Mouse (Mus musculus): ENCODE results near the gene Sdhaf2. TPM values are rescaled to one million over a fixed set of nuclear protein-coding genes. Genes with fewer than 3 reads are reported as not detected.

Sdhaf2 gene
- total RNA-seq (2023) = 44.8 TPM

GRCm38 (mm10) chr19:10525910-10526309 lies at the start of gene Sdhaf2:
Gene Sdhaf2, minus strand, starts transcription at chr19:10526142.

DNA sequence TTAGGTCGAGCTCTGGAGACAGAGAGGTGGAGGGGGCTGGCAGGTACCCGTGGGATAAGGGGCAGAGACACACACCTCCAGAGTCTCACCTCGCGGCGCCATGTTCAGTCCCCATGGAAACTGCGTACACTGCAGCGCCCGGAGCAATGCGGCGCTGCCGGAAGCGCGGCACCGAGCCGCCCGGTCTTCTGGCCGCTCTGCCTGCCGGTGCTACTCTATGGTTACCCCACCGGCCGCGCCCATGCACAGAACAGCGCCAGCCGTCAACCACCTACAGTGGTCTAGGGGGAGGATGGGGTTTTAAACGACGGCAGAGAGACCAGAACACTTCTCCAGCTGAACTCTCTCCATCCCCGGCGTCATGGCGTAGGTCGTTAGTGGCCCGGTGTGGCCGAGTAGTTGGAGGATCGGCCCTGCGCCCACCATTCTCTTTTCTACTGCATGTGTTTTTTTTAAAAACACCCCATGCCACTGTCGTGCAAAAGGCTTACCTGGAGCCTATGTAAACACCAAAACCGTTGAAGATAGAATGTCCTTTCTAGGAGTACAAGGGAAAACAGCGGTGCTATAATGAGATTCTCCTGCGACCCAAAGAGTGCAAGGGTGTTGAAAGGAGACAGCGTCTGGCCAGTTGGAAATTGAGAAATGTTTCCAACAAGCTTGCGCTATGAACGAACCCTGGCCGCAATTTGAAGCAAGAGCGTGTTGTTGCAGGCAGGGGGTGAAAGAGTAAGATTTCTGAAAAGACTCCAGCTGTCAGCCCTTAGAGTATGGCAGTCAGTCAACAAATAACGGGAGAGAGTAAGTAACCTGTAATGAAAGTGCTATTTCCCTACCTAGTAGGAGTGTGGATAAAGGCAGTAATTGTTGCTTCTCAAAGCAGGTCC lies 29.9 kb upstream of the Sdhaf2 start, which contains the start of gene Tmem216:
Gene Tmem216, minus strand, starts transcription at position 615 of the 887 bp plus-strand sequence.

GRCm38 (mm10) chr19:10525106-10525901 lies 638 bp downstream of the Sdhaf2 start, which contains the start of gene Cpsf7:
Gene Cpsf7, plus strand, starts transcription at chr19:10525266.

DNA sequence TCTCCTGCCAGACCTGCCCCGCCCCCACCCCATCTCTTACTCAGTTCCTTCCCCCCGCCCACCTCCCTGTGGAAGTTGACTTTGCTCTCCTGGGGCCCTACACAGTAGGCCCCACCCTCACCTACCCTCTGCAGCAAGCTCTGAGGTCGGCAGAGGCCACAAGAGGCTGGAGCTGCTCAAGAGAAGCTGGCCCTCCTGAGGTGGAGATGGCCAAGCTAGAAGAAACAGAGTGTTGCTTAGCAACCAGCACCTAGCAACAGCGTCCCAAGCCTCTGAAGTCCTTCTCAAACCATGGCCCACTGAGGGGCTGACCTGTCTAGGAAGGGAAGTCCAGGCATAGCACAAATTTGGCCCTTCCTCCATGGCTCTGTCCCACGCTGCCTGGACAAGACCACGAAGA lies 43.2 kb downstream of the Sdhaf2 start, which contains the start of gene Ppp1r32:
Gene Ppp1r32, minus strand, starts transcription at position 226 of the 400 bp plus-strand sequence.

DNA sequence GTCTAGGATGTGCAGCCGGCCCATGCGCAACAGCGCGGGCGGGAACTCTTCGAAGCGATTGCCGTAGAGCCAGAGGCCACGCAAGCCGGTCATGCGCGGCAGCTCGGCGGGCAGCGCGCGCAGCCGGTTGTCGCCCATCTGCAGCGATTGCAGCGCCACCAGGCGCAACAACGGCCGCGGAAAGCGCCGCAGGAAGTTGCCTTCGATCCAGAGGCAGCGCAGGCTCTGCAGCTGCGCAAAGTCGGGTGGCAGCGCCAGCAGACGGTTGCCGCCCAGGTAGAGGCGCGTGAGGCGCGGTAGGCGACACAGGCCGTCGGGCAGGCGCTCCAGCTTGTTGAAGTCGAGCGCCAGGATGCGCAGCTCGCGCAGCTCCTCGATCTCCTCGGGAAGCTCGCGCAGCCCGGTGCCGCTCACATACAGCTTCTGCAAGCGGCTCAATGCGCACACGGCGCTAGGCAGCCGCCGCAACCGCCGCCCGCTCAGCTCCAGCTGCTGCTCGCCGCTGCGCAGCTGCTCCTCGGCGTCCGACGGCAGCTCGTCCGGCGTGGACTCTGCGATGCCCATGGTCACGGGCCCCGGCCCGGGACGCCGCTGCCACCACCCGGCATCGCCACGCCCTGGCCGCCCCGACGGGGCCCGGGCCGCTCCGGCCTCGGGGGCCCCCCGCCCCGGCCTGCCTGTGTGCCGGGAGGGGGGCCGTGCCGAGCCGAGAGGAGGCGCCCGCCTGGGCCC lies 69.0 kb downstream of the Sdhaf2 start, which contains the start of gene Lrrc10b:
Gene Lrrc10b, minus strand, starts transcription at position 722 of the 732 bp plus-strand sequence.

Other genes starting within 250 kb of the Sdhaf2 start
- gene Dagla, start 221.3 kb downstream of the Sdhaf2 start, total RNA-seq (2023) = not detected
- not detected for gene Syt7, start 137.1 kb downstream of the Sdhaf2 start, total RNA-seq (2023)
- not detected for gene Lrrc10b, start 68.7 kb downstream of the Sdhaf2 start, total RNA-seq (2023)
- gene Ppp1r32, start 43.2 kb downstream of the Sdhaf2 start, total RNA-seq (2023) = 4.2 TPM
- gene Cpsf7, start 876 bp downstream of the Sdhaf2 start, total RNA-seq (2023) = 132 TPM
- 6.9 TPM for gene Tmem216, start 30.1 kb upstream of the Sdhaf2 start, total RNA-seq (2023)
- gene Cyb561a3, start 51.0 kb upstream of the Sdhaf2 start, total RNA-seq (2023) = 20.5 TPM
- 8.3 TPM for gene Tmem138, start 51.2 kb upstream of the Sdhaf2 start, total RNA-seq (2023)
- 225 TPM for gene Ddb1, start 79.2 kb upstream of the Sdhaf2 start, total RNA-seq (2023)
- gene Tkfc, start 79.5 kb upstream of the Sdhaf2 start, total RNA-seq (2023) = 9.8 TPM
- gene Vwce, start 108.1 kb upstream of the Sdhaf2 start, total RNA-seq (2023) = 11.3 TPM
- not detected for gene Pga5, start 151.9 kb upstream of the Sdhaf2 start, total RNA-seq (2023)
- 24.4 TPM for gene Vps37c, start 162.6 kb upstream of the Sdhaf2 start, total RNA-seq (2023)
- gene Cd5, start 212.9 kb upstream of the Sdhaf2 start, total RNA-seq (2023) = 341 TPM

Measured in CD4-positive naive resting alpha-beta T cell, adult 57 days (primary cell).